Mouse (Mus musculus): ENCODE data around the gene Gzme.

GRCm38 (mm10) chr14:56123516-56123915 lies 3.1 kb upstream of the Gzme start:
- TF ChIP-seq CTCF (IDR thresholded peaks at IDR 0.05; ENCODE audit: extremely low read depth, insufficient read depth, low read length) = no peak
- TF ChIP-seq POLR2A (IDR thresholded peaks at IDR 0.05; ENCODE audit: extremely low read depth, insufficient read depth, low read length) = no peak

All from cortical plate, adult 2 months (tissue).